Mouse (Mus musculus) bone marrow, adult 2 months (tissue): ENCODE data around the gene Trappc5.
A peak's percentile ranks its signal among the peaks of the same experiment; 100 is the strongest.

Experiments used
- CTCF ChIP-seq: fragments of 200-500 bp; IDR thresholded peaks from 2 replicates; pipeline ENCODE4 v1.5.1; 2011; ENCODE audit warnings: low read length, control low read depth; ENCODE audit not compliant: control insufficient read depth, insufficient read depth
- POLR2A ChIP-seq: fragments of 200-500 bp; IDR thresholded peaks from 2 replicates; pipeline ENCODE4 v1.6.1; 2011; ENCODE audit warnings: low read depth, mild to moderate bottlenecking, control low read depth, low read length, borderline replicate concordance; ENCODE audit not compliant: control insufficient read depth

DNA sequence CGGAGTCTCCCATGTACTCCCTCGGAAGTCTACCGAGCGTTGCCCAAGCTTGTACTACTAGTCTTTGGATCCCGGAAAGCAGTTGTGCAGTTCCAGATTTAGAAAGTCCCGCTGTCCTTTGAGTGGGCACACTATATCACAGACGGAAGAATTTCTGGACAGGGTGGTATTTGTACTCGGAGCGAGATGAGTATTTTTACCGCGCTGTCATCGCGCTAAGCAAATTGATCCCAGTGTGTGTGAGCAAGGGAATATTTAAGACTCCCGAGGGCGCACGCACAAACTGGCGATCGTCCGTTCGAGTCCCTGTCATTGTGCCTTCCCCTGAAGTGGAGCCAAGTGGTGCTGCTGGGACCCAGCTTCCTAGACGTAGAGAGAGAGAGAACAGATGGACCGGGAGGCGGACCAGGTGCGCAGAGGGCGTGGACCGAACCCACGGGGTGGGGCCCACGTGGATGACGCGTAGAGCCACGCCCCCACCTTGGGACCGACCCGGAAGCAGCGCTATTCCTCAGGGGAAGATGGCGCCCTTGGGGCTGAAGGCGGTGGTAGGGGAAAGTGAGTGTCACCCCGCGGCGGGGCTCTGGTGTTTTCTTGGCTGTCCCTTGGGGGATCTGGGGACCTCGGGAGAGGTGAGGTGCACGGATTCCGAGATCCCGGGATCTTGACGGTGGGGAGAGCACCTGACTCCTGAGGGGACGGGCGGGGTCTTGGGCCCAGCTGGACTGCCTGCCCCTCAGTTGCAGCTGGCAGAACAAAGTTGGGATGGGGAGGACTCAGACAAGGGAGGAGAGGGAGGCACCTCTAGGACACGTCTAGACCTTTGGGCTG is 45.2 kb upstream of the Trappc5 start, which contains the start of gene Stxbp2:
- TF ChIP-seq POLR2A, result peak; percentile 85; the same call in 1 of the 2 replicates
- no peak for TF ChIP-seq CTCF
